23 mouse cellular contexts compared by ENCODE assay signal in the genomic region with DNA sequence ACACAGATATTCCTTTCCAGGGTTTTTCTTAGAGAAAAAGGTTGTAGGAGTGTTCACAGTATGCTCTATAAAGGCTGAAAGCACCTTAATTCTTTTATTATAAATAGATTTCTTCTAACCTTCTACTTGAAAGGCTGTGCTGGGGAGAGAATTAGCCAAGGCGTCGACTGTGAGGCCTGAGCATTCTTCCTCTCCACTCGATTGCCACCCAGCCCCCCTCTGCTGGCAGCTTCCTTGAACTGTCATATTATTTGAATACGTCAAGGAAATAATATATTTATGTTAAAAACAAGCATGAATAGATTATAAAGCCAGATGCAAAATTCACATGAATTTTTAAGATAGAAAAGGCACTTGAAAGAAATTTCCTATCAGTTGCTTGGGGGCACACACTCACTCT.
DNase-seq lines count a peak whose midpoint lies in the region; ATAC-seq and TF ChIP-seq lines count a peak whose summit lies in the region.
"Had no signal": no experiment of that assay in that cellular context is flagged by ENCODE, and none has a peak within 500 bp of the region (broad histone marks: within the 10 kb centered on the region; RNA-seq: fewer than 3 reads in every experiment).

No protein-coding gene starts in this region.

- dilution Hi-C loops in CH12.LX (cut with MboI; ENCODE audit: extremely low pct_ligation_motif_present, extremely low pct_unique_long_range_greater_than_20kb, low sequenced_read_pairs): no loop called here

- H3K9me3 ChIP-seq in liver, postnatal 0 days (ENCODE audit: low read length): no peaks in the 10 kb centered on the region
- H3K9me3 ChIP-seq in CH12.LX (replicated peaks; ENCODE audit: low read length): no peaks in the 10 kb centered on the region
- H3K9me3 ChIP-seq: embryonic facial prominence, embryonic 13.5 days; forebrain, embryonic 15.5 days; heart, embryonic 10.5 days; megakaryocyte, embryonic 14.5 days; neural tube, embryonic 12.5 days had no signal

- no peaks in the 10 kb centered on the region for H3K4me1 ChIP-seq in liver, postnatal 0 days (ENCODE audit: insufficient read depth)
- H3K4me1 ChIP-seq in CH12.LX (ENCODE audit: control insufficient read depth in 1 of 2, insufficient read depth in 2 of 2): peaks cover 4 to 5% of the 10 kb centered on the region in 2 experiments; a peak in 2 of 4 replicates
- H3K4me1 ChIP-seq: forebrain, embryonic 15.5 days; megakaryocyte, embryonic 14.5 days; neural tube, embryonic 12.5 days had no signal

- H3K36me3 ChIP-seq in liver, postnatal 0 days (replicated peaks; ENCODE audit: insufficient read depth, low read length): no peaks in the 10 kb centered on the region
- H3K36me3 ChIP-seq in CH12.LX (replicated peaks in 1 of 2; ENCODE audit: control insufficient read depth in 1 of 2, insufficient read depth in 1 of 2, low read length in 1 of 2): no peaks in the 10 kb centered on the region
- H3K36me3 ChIP-seq: embryonic facial prominence, embryonic 13.5 days; forebrain, embryonic 15.5 days; heart, embryonic 10.5 days; neural tube, embryonic 12.5 days had no signal

- H3K27ac ChIP-seq in liver, postnatal 0 days (ENCODE audit: low read depth): no peak overlapping the region
- H3K27ac ChIP-seq in CH12.LX (ENCODE audit: insufficient read depth, low read depth): no peak overlapping the region
- H3K27ac ChIP-seq: embryonic facial prominence, embryonic 13.5 days; forebrain, embryonic 15.5 days; heart, embryonic 10.5 days; hindbrain, embryonic 14.5 days; left cerebral cortex, adult 2 months; neural tube, embryonic 12.5 days had no signal

- H3K4me3 ChIP-seq in liver, postnatal 0 days (ENCODE audit: low read depth, low read length): no peak overlapping the region
- no peak overlapping the region for H3K4me3 ChIP-seq in CH12.LX (replicated peaks in 1 of 3; ENCODE audit: low read depth in 2 of 3, low read length in 2 of 3, poor library complexity in 1 of 3)
- H3K4me3 ChIP-seq: embryonic facial prominence, embryonic 13.5 days; forebrain, embryonic 15.5 days; heart, embryonic 10.5 days; left cerebral cortex, adult 2 months; megakaryocyte, embryonic 14.5 days; neural tube, embryonic 12.5 days had no signal

- in situ Hi-C loops in CH12.LX (cut with MboI; ENCODE audit: low pct_ligation_motif_present, low pct_unique_long_range_greater_than_20kb, low sequenced_read_pairs): loop anchor here (5.0 kb wide), 1 partner anchor 373 kb away; no protein-coding TSS in a partner anchor

- 49% methylated on average over 4 of the region's 4 CpGs for WGBS in liver, postnatal 0 days (ENCODE audit: insufficient replicate concordance)

- DNase-seq in liver, postnatal 0 days: no peak
- DNase-seq in liver (no peak), A20 (ENCODE audit: low read depth, low spot score) (peak; percentile 9), CH12.LX (ENCODE audit: extremely low read depth) (peak; percentile 10)
- DNase-seq in frontal cortex, adult 2 months (ENCODE audit: extremely low spot score in 1 of 2, low spot score in 1 of 2): no peak
- no peak for DNase-seq in layer of hippocampus, postnatal 36 days
- no peak for DNase-seq in kidney, postnatal 10 days
- DNase-seq: adrenal gland, adult 2 months; cerebellum, adult 9-11 months; gastrocnemius, postnatal 36 days; heart, postnatal 14 days; left cerebral cortex, postnatal 4 days; lung, adult 18-20 months; right cerebral cortex, postnatal 4 days; thymus, postnatal 25 days had no signal

- no peak for TF ChIP-seq EP300 in liver, postnatal 0 days (IDR thresholded peaks at IDR 0.05; ENCODE audit: low read depth)
- TF ChIP-seq EP300 in CH12.LX (IDR thresholded peaks at IDR 0.05; ENCODE audit: low read length): no peak

- TF ChIP-seq POLR2A in CH12.LX (IDR thresholded peaks at IDR 0.05; ENCODE audit: low read depth, low read length): no peak

- no peak for TF ChIP-seq RAD21 in CH12.LX (IDR thresholded peaks at IDR 0.05; ENCODE audit: low read depth, low read length)

- no peaks in the 10 kb centered on the region for H3K27me3 ChIP-seq in liver, postnatal 0 days (ENCODE audit: insufficient read depth, low read length)
- no peaks in the 10 kb centered on the region for H3K27me3 ChIP-seq in CH12.LX (replicated peaks)
- H3K27me3 ChIP-seq: embryonic facial prominence, embryonic 13.5 days; forebrain, embryonic 15.5 days; neural tube, embryonic 12.5 days had no signal

- TF ChIP-seq CTCF in liver, postnatal 0 days (IDR thresholded peaks at IDR 0.05; ENCODE audit: low read depth): 0 out of 2 replicates have a peak, but pooled peaks have one; percentile 11
- peak in 1 of 2 experiments; percentile 7; a peak in 1 of 4 replicates for TF ChIP-seq CTCF in CH12.LX (conservative IDR thresholded peaks at IDR 0.05 in 1 of 2, IDR thresholded peaks at IDR 0.05 in 1 of 2; ENCODE audit: low read depth in 2 of 2, low read length in 2 of 2)

- H3K9ac ChIP-seq in liver, postnatal 0 days (replicated peaks): no peak overlapping the region
- H3K9ac ChIP-seq in CH12.LX (ENCODE audit: insufficient read depth, low read depth): no peak overlapping the region
- H3K9ac ChIP-seq: embryonic facial prominence, embryonic 13.5 days; forebrain, embryonic 15.5 days; hindbrain, embryonic 14.5 days; neural tube, embryonic 12.5 days had no signal

- no peaks in the 10 kb centered on the region for H3K79me2 ChIP-seq in CH12.LX (replicated peaks; ENCODE audit: control insufficient read depth, extremely low read depth, insufficient read depth, poor library complexity, severe bottlenecking)

- H3K4me2 ChIP-seq in liver, postnatal 0 days (ENCODE audit: low read depth, low read length): no peak overlapping the region
- H3K4me2 ChIP-seq in CH12.LX (ENCODE audit: insufficient read depth, low read depth, poor library complexity, severe bottlenecking): no peak overlapping the region
- H3K4me2 ChIP-seq: embryonic facial prominence, embryonic 13.5 days; forebrain, embryonic 15.5 days; hindbrain, embryonic 14.5 days; neural tube, embryonic 12.5 days had no signal

- no peak for ATAC-seq in liver, postnatal 0 days
- peak; percentile 50; the same call in 1 of the 2 replicates for ATAC-seq in megakaryocyte, adult 5-6 weeks (ENCODE audit: poor library complexity, severe bottlenecking)
- ATAC-seq: forebrain, embryonic 15.5 days had no signal

TF ChIP-seq in CH12.LX, 34 proteins besides CTCF, POLR2A, EP300 and RAD21:
- TF ChIP-seq SIN3A (IDR thresholded peaks at IDR 0.05; ENCODE audit: low read length) (no peak), POLR2AphosphoS2 (IDR thresholded peaks at IDR 0.05; ENCODE audit: low read depth, low read length) (no peak), GABPA (IDR thresholded peaks at IDR 0.05; ENCODE audit: insufficient replicate concordance, low read depth, low read length) (no peak)

Comparison
In these comparisons a context has a peak if more than half of its experiments do, and no peak if none do; other contexts are left out.
1. DNase-seq: peak in A20 (single experiment) and CH12.LX (single experiment); none in liver, postnatal 0 days (single experiment), liver (single experiment), frontal cortex, adult 2 months (0 of 2), layer of hippocampus, postnatal 36 days (0 of 2) and kidney, postnatal 10 days (single experiment).